Mouse (Mus musculus) small intestine, adult 2 months (tissue): ENCODE data around the gene Mdh2.

Source experiments
- CTCF ChIP-seq: fragments of 200-500 bp; IDR thresholded peaks from 2 replicates; pipeline ENCODE4 v1.5.1; 2012; ENCODE audit warnings: low read depth, mild to moderate bottlenecking, control low read depth, inconsistent platforms, low read length, moderate library complexity, mixed read lengths; ENCODE audit not compliant: insufficient replicate concordance, insufficient read length; ENCODE audit errors: extremely low read depth
- POLR2A ChIP-seq: fragments of 200-500 bp; IDR thresholded peaks from 2 replicates; pipeline ENCODE4 v1.6.1; 2012; ENCODE audit warnings: low read depth, mild to moderate bottlenecking, control low read depth, inconsistent platforms, low read length, moderate library complexity

DNA sequence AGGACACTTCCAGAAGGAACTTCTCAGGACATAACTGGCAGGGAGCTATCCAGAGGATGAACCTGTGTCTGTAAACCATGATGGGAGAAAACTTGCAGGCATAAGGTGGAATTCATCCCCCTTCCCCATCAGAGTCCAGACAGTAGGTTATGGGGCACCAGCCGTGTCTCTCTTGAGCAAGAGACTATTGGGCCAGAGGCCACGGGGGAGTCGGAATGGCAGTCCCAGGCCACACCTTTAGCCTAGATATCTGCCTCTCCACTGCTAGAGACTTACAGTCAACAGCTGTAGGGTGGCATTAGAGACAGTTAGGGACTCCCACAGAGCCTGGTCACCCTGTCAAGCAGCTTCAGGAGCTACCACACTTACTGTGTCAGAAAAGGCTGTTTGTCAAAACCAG is 16.4 kb upstream of the Mdh2 start:
- TF ChIP-seq CTCF (no peak), POLR2A (no peak)
